Mouse (Mus musculus) spleen, postnatal 10 days (tissue): ENCODE measurements around the gene Cadm1.

Experiments
- DNase-seq, 2 experiments: peaks; one replicate each; pipeline ENCODE4 v3.0.0; 2021 to 2022; ENCODE audit warnings: low spot score in 2 of 2

Cadm1 gene

GRCm38 (mm10) chr9:47608921-47609320 is 78.9 kb downstream of the Cadm1 start:
- no peak for DNase-seq

- no peak for DNase-seq
Measured at GRCm38 (mm10) chr9:47609443-47609842, 79.5 kb downstream of the Cadm1 start.

GRCm38 (mm10) chr9:47610316-47610715 is 80.3 kb downstream of the Cadm1 start:
- no peak for DNase-seq

GRCm38 (mm10) chr9:47612894-47613412 is 83.0 kb downstream of the Cadm1 start:
- no peak for DNase-seq

- DNase-seq = no peak
Measured at GRCm38 (mm10) chr9:47615049-47615448, 85.1 kb downstream of the Cadm1 start.

GRCm38 (mm10) chr9:47616391-47616790 is 86.4 kb downstream of the Cadm1 start:
- DNase-seq = no peak

GRCm38 (mm10) chr9:47619501-47620029 is 89.6 kb downstream of the Cadm1 start:
- DNase-seq = no peak

GRCm38 (mm10) chr9:47623447-47624445 is 93.8 kb downstream of the Cadm1 start:
- DNase-seq = no peak

- DNase-seq = no peak
Measured at GRCm38 (mm10) chr9:47624565-47625520, 94.9 kb downstream of the Cadm1 start.

GRCm38 (mm10) chr9:47625621-47626210 is 95.7 kb downstream of the Cadm1 start:
- DNase-seq = no peak

GRCm38 (mm10) chr9:47627966-47628365 is 98.0 kb downstream of the Cadm1 start:
- DNase-seq = no peak

GRCm38 (mm10) chr9:47628550-47628949 is 98.6 kb downstream of the Cadm1 start:
- DNase-seq = no peak

GRCm38 (mm10) chr9:47634695-47635094 is 104.7 kb downstream of the Cadm1 start:
- DNase-seq = no peak

- no peak for DNase-seq
Measured at GRCm38 (mm10) chr9:47642663-47643062, 112.7 kb downstream of the Cadm1 start.

- DNase-seq = no peak
Measured at GRCm38 (mm10) chr9:47645056-47645455, 115.1 kb downstream of the Cadm1 start.

GRCm38 (mm10) chr9:47651431-47651830 is 121.5 kb downstream of the Cadm1 start:
- no peak for DNase-seq

- DNase-seq = no peak
Measured at GRCm38 (mm10) chr9:47652203-47652602, 122.2 kb downstream of the Cadm1 start.

- no peak for DNase-seq
Measured at GRCm38 (mm10) chr9:47652936-47653335, 123.0 kb downstream of the Cadm1 start.

- DNase-seq = no peak
Measured at GRCm38 (mm10) chr9:47659366-47660090, 129.6 kb downstream of the Cadm1 start.

GRCm38 (mm10) chr9:47661611-47662010 is 131.6 kb downstream of the Cadm1 start:
- DNase-seq = no peak

GRCm38 (mm10) chr9:47669206-47669605 is 139.2 kb downstream of the Cadm1 start:
- no peak for DNase-seq
